Mouse (Mus musculus) adrenal gland, adult 2 months (tissue): ENCODE data around the gene Cfap46. TPM values are rescaled to one million over a fixed set of nuclear protein-coding genes. Genes with fewer than 3 reads are reported as not detected.

Source experiments
- DNase-seq: peaks from one replicate; pipeline ENCODE4 v3.0.0; 2021
- long read RNA-seq: library from polyadenylated mRNA; stranded (forward); transcript quantifications from one replicate; pipeline ENCODE4 v2.0.0, GENCODE M21; 2021
- polyA plus RNA-seq: library from polyadenylated mRNA; depleted of rRNA; stranded (reverse); fragments of >200 nt; gene quantifications from 2 replicates; pipeline ENCODE4 v1.2.3, GENCODE M21; 2012; rRNA removed
- total RNA-seq, 2 experiments: library from RNA; stranded (reverse); gene quantifications; 2 replicates each; pipeline ENCODE4 v1.2.3; 2021

Gene Cfap46
- under 1 TPM; 0.21 to 0.29 TPM for total RNA-seq
- 0.13 and 0.69 TPM in 2 replicates for polyA plus RNA-seq
- long read RNA-seq = 0 reads

DNA sequence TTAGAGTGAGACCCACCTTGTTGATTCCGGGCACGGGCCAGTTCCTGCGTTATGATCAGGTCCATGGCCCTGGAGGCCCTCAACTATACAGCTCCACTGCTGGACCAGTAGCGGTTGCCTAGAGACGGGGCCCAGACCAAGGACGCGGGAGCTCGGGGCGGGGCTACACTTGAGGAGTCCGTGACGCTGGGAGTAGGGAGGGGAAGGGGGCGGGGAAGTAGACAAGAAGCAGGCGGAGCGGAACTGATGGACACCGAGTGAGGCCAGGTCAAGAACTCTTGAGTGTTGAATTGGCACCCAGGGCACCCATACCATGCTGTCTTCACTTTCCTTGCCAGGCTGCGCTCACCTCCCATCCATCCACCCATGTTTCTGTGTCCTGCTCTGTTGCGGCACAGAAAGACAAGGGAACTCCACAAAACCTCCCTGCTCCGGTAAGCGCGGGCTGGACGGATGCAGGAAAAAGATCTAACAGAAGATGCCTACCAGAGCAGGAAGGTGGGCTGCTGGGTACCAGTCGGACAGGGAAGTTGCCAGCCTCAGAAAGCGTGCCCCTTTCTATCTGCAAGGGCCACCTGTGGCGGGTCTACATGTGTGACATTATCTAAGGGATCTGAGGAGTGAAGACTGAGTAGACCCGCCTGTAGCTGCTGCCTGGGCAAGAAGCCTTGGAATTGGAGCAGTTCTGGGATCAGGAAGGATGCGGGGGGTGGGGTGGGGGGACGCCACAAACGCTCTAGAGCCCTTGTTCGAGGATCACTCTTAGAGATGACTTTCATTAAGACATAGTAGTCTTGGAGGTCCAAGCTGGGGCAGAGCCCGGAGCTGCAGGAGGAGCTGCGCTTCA is at the start of gene Cfap46:
Cfap46 (minus strand) TSS at position 112 of the 847 bp plus-strand sequence.
- DNase-seq = peak; percentile 95

DNA sequence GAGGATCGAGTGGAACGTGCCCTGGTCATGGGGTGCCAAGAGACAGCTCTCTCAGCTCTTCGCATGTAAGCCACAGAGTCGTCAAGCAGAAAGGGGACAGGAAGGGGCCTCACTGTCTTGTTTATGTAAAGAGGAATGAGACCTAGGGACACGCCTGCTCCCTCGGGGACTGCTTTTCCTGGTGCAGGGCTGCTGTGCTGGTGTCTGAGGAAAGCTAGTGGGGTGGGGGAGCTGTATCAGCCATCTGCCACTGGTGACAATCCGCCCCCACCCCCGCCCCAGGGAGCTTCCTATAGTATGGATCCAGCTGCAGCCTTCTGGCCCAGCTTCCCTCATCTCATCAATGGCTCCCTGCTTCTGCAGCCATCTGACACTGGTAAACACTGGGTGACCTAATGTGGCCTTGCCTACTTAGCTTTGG is 47.7 kb upstream of the Cfap46 start:
- DNase-seq = no peak

DNA sequence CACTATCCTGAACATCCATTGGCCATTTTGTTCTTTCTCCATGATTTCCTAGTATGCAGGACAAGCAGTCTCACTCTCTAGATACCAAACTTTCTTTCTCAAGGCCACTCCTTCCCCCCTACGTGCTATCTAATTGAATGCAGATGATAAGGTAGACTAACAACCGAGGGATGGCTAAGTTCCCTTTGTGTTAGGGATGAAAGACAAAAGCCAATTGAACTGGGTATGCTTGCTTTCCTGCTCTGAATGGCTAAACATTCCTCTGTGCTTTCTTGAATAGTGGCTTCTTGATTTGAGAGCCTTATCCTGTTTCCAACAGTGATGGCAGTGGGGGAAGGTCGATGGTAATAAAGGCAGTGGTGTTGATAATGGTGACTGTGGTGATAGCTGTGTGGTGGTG is 43.5 kb upstream of the Cfap46 start:
- DNase-seq = no peak

DNA sequence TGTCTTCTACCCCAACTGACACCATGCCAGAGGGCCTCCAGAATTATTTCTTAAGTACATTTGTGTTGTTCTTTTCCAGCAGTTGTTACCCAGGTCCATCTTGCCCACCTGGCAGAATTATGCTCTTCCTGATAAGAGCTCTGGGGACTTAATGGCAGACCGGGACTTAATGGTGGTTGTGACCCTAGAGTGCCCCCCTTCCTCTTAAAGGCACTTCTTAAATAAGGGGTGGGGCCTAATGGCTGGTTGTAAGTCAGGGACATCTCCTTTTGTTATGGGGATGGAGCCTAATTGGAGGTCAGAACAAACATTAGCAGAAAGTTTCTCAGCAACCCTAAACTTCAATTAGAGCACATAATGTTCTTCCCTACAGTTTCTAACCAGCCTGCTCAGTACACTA is 42.0 kb upstream of the Cfap46 start:
- DNase-seq = no peak

DNA sequence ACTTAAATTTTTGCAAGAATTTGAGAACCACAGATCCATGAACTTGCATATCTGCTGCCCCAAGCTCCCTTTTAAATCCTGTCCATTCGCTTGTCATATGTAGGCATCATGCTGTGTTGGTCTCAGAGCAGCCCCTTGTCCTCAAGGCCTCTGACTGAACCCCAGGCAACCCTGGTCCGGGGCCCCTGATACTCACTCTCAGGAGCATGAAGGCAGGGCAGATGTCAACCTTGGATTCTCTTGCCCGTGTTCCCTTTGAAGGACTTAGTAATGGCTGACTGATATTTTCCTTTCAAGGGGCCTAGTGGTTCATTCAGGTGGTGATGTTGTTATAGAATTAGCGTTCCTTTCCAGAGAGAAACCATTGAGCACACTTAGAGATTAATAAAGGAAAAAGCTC is 40.4 kb upstream of the Cfap46 start:
- no peak for DNase-seq

DNA sequence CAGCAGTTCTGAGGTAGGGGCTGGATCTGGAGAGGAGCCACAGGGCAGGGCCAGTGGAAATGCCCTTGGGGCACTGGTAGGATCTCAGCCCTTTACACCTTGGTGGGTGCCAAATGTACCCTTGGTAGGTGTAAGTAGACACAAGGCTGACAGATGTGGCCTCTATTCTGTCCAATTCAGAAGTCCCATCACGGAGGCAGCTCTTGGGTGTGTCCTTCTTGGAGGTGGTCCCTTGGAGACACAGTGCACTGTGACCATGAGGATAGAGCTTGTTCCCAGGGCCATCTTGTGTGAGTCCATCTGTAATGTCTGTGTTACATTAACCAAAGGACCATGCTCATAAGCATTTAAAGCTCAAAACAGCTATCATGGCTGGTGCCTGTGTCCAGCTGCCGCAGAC is 37.6 kb upstream of the Cfap46 start:
- no peak for DNase-seq

DNA sequence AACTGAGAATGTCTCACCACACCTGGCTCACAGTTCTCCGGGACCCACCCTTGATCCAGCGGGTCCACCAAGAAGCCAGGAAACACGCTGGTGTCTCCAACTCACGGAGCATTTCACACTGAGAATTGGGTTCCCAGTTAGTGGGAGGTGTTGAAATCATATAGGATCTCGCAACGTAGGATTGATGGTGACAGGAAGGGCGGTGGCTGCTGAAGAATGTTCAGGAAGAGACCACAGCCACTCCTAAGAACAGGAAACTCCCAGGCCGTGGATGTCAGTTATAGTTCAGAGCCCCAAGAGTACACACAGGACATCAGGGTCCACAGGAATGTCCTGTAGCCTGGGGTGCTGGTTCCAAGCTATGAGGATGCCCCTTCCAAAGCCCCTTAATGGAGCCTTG is 34.2 kb upstream of the Cfap46 start:
- DNase-seq = no peak

DNA sequence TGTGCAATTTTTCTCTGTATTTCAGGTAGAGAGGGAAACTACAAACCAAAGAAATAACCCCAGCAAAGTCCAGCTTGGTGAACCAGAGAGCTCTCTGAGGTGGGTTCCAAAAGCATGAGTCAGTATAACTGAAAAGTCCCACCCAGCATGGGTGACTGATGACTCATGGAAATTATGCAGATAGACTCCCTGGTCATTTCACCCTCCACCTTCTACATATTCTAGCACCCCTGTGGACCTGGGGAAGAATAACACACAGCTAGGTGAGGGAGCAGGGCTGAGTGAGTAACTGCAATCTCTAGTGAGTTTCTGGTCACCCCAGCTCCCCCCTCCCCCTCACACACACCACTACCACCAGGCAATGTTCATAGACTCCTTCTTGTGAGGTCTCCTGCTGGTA is 28.2 kb upstream of the Cfap46 start:
- DNase-seq = no peak

DNA sequence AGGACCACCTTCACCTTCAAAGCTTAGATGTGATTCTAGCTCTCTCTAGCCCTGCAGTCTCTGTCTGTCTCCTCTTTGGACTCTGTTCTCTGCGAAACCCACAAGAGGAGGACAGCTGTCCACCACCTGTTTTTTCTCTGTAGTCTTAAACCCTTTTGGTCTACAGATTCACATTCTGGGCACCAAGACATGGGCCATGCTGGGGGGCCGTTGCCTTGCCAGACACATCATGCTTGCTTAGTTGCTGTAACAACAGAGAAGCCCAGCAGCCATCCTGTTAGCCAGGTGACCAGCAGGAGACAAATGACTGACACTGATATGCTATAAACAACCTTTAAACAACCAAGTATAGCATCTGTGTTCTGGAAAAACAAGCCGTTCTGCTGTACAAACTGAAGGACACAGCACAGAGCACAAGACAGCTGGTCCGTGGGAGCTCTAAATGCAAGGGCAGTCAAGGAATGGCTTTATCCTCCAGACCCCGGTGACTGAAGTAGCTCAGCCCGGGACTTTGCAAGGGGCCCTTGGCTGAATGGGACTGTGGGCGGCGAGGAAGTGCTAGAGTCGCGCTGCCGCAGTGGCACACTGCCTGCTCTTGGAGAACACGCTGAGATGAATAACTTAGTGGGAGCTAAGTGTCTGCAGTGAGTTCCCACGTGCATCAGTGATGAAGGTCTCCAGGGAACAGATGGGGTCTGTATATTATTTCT is 22.9 kb upstream of the Cfap46 start:
- no peak for DNase-seq

DNA sequence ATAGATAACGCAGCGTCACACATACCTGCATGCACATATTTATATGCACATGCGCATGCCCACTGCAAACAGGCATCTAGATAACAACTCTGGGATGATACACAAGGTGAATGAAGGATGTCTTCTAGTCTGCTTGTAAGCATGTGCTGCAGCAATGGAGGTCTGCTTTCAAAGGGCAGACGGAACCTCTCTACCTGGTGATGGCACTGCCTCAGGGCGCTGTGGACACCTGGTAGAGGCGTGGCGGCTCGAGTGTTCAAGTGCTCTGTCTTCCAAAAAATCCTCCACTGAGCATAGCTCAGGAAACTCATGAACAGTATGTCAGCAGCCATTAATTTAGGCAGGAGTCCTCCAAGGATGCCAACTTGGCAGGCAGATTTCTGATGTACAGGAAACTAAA is 22.2 kb upstream of the Cfap46 start:
- no peak for DNase-seq

DNA sequence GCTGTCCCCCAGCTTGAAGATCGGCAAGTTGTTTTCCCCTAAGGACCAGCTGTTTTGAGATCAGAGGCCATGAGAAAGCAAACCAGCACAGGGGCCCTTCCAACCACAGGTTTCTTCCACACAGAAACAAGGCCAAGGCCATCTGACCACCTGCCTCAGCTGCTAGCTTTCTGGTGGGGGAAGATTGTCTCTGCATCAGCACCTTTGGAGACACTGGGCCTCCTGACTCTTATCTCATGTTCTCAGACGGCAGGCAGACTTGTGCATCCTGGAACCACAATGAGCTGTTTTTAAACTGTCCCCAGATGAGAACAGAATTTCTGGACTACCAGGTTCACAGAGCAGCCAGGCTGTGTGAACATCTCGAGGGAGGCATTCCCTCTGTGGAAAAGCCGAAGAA is 21.5 kb upstream of the Cfap46 start:
- DNase-seq = no peak

DNA sequence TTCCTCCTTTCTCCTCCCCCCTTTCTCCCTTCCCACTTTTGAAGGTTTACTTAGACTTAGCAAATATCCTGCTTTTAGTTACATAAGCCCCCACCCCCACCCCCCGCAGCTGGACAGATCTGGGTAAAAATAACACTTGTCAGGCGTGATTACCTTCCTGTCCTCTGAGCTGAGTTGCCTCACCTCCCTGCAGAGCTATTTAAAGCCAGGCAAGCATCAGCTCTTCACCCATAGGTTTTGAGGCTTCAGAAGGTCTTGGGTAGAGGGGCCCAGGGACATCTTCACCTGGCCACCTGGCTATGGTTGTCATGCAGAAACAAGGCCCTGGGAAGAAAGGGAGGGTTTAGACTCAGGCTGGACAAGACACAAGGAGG is 20.2 kb upstream of the Cfap46 start:
- no peak for DNase-seq

DNA sequence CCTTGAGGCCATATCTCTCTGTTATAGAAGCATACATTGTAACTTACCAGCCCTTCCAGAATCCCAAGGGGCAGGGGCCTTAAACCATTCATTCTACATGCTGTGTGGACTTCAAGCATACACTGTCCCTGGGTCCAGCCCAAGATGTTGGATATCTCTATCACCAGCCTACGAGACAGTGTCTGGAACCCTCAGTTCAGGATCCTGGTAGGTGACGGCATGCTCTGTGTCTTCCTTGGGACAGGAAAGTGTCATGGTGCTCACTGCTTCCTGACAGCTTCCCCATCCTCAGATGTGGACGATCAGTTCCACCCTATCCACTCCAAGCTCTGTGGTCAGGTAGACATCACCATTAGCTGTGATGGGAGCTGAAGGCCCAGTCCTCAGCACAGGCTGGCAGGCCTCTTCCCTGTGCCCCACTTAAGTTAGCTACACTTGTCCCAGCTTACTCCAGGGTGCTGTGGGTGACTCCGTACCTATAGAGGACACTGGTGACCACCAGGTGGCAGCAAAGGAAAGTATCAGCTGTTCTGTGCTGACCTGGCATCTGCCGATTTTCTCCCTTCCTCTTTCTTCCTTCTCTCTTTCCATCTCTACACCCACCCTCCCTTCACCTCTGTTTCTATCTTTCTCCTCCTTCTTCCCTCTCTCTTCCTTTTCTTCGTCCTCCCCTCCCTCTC is 19.7 kb upstream of the Cfap46 start:
- DNase-seq = peak; percentile 73

DNA sequence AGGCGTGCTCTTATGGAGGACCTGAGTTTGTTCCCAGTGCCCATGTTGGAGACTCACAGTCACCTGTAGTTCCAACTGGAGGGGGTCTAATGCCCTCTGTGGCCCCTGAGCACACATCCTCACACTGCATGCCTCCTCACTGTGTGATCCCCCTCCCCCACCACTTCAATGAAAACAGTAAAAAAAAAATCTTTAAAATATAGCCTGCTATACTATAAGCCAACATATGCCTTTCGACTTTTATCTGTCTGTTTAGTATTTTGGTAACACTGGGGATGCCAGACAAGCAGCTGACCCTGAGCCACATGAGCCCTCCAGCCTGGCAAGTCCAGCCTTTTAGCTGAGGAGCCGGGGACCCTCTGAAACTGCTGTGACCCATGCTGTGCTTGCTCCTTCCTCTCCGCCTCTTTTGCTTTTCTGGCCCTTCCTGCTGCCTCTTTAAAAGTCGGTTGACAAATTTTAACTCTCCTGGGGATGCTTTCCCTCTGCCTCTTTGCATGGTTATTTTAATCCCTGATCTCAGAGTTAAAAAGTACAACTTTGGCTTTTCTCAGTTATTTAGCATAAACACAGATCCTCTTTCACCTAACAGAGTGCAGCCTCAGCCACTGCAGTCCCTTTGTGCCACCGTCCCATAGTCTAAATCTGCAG is 18.2 kb upstream of the Cfap46 start:
- no peak for DNase-seq

DNA sequence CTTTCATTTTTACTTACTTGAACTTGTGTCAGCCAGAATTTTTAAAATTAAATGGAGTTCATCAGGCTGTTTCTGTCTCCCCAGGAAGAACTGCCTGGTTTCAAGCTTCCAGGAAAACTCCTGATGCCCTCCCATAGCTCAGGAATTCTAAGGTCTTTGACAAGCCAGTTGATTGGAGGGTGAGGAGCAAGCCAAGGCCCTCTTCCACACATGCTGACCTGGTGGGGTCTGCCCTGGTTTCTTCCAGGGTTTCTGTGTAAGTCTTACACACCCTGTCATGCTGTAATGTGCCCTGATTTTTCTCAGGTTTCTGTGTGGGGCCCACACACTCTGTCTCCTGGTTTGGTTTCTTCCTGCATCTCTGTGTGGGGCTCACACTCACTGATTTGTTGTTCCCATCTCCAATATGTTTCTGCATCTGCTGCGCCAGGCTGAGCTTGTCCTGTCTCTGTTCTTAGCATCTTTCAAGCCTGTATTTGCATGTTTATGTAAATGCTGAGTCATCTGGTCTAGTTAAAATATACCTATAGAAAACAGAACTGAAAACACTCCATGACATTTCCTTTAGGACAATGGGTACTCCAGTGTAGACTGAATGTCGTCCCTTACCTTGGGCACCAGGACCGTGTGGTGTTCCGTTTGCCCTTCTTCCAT is 9.2 kb upstream of the Cfap46 start:
- no peak for DNase-seq

DNA sequence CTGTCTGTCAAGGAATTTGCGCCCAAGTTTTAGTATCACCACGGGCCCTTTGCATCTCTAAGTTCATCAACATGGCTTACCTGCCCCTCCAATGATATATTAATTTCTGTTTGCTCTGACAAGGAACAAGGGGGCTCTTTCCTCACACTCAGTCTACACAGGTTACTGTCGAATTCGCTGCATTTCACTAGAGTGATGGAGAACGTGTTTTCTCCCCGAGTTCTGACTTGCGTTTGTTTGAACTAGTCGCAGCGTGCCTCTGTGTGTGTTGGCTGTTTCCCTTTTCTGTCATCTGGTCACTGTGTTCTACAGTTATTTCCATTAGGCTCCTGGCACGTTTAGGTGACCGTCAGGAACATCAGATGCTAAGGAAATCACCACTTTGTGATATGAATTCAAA is 8.6 kb upstream of the Cfap46 start:
- no peak for DNase-seq

DNA sequence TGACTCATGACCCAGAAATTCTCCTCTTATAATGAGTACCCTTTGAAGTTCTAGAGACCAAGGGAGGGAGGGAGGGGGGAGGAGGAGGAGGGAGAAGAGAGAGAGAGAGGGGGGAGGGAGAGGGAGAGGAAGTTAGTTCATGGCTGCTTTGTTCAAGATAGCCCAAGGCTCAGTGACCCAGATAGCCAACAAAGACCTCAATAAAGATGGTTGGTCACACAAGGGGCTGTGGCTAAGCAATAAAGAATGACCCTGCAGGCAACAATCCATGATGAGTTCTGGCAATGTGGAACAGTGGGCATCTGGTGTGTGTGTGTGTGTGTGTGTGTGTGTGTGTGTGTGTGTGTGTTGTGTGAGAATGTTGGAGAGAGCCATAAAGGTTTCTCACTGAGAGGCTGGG is 1.7 kb upstream of the Cfap46 start:
- no peak for DNase-seq

DNA sequence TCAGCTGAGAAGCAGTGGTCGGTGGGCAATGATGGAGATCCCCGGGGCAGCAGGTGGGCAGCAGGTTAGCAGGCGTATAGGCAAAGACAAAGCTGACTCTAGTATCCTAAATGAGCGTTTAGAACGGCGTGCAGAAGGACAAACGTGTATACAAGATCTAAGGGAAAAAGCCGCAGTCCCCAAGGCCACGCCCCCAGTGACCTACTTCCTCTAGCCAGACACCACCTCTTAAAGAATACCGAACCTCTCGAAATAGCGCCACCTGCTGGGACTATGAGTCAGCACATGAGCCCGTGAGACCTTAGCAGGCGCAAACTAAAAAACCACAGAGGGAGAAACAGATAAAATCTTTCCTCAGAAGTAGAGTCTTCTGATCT is 924 bp upstream of the Cfap46 start:
- peak; percentile 91 for DNase-seq

DNA sequence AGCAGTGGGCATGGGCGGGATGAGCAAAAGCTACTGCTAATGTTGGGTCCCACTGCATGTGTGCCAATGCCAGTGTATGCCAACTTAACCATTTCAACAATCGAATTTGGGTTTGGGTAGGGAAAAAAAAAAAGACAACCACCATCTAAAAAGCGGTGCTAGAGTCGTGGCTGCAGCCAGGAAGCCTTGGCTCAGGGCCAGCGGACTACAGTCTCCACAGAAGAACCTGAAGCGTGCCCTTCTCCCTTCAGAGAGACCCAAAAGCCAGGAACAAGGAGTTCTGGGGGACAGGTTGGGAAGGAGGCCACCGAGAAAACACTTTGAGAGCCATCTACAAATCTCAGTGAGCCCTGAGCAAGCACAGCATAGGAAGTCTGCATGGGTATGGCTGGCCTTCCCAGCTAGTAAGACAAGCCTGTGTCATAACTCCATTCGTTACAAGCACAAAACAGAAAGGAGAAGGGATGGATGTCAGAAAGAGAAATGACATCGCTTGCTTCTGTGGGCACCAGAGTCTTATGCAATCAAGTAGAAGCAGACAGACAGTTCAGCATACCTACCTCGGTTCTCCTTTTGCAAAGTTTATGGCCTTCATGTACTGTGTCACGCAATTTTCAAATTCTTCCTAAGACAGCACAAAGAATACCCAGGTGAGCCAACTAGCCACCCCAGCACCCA is 1.6 kb downstream of the Cfap46 start:
- no peak for DNase-seq

DNA sequence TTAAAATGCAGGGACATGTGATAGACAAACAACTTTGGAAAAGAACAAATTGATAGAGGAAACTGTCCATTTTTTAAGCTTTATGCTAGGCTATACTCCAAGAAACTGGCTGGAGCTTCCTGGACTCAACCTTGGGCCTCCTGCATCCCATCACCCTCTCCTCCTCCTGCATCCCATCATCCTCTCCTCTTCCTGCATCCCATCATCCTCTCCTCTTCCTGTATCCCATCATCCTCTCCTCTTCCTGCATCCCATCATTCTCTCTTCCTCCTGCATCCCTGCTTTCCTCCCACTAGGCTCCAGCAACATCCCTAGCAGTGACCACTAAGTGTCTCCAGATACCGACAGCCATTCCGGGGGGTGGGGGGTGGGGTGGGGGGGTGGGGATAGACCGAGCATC is 7.2 kb downstream of the Cfap46 start:
- DNase-seq = no peak

DNA sequence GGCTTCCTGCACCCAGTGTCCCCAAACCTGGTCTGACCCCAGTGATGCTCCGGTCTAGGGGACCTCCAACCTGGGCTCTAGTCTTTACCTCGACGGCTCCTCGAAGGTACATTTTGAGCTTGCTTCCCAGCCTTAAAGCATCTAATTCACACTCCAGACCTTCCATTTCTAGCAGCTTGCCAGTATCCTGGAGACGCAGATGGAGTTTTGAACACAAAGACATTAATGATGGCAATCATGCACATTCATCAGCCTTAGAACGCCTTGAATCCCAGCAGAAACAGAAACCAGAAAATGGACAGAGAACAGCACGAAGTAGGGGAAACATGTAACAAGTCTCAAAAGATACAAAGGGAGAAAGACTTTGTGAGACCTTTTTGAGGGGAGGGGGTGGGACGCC is 16.7 kb downstream of the Cfap46 start:
- no peak for DNase-seq
